Mouse (Mus musculus) heart, embryonic 16.5 days (tissue): ENCODE results near the gene Dusp10. TPM values are rescaled to one million over a fixed set of nuclear protein-coding genes. Genes with fewer than 3 reads are reported as not detected.

Experiments
- ATAC-seq: fragments of 200-750 bp; cut with Nextera tagmentation; replicated peaks from 2 replicates; pipeline ENCODE4 v1.8.0; 2017; ENCODE audit warnings: moderate number of reproducible peaks; ENCODE audit not compliant: insufficient read depth, low FRiP score; ENCODE audit errors: extremely low read depth
- H3K27ac ChIP-seq: fragments of 300-500 bp; sonication (generic); 2 replicates; pipeline ENCODE4 v1.5.1; 2014; ENCODE audit warnings: mild to moderate bottlenecking, low read length, control low read depth, moderate library complexity
- H3K27me3 ChIP-seq: fragments of 300-500 bp; sonication (generic); 2 replicates; pipeline ENCODE4 v1.6.1; 2014; ENCODE audit warnings: low read length, mixed read lengths; ENCODE audit not compliant: control insufficient read depth, insufficient read depth
- H3K36me3 ChIP-seq: fragments of 300-500 bp; sonication (generic); 2 replicates; pipeline ENCODE4 v1.6.1; 2014; ENCODE audit not compliant: control insufficient read depth, insufficient read depth
- H3K4me1 ChIP-seq: fragments of 300-500 bp; sonication (generic); 2 replicates; pipeline ENCODE4 v1.6.1; 2014; ENCODE audit warnings: low read length, mixed read lengths; ENCODE audit not compliant: control insufficient read depth, insufficient read depth
- H3K4me2 ChIP-seq: fragments of 300-500 bp; sonication (generic); 2 replicates; pipeline ENCODE4 v1.6.1; 2014; ENCODE audit warnings: low read depth, mild to moderate bottlenecking, control low read depth, low read length
- H3K4me3 ChIP-seq: fragments of 300-500 bp; sonication (generic); 2 replicates; pipeline ENCODE4 v1.5.1; 2014; ENCODE audit warnings: mild to moderate bottlenecking, control low read depth, low read length
- H3K9ac ChIP-seq: fragments of 300-500 bp; sonication (generic); 2 replicates; pipeline ENCODE4 v1.6.1; 2014; ENCODE audit warnings: low read length, control low read depth
- H3K9me3 ChIP-seq: fragments of 300-500 bp; sonication (generic); replicated peaks from 2 replicates; pipeline ENCODE4 v1.6.1; 2016; ENCODE audit warnings: low read length; ENCODE audit not compliant: control insufficient read depth
- WGBS: fragments of 180-500 bp; shearing (Covaris S2); extraction: QIAGEN DNeasy Blood & Tissue Kit; methylation state at CpG from one replicate; pipeline ENCODE4 v1.1.7; 2014; 5-methylcytosine and 5-hydroxymethylcytosine counted together
- polyA plus RNA-seq: library from polyadenylated mRNA; unstranded; fragments of >200 nt; fragmentation: Nextera tagmentation; extraction: Ambion mirVana; gene quantifications from 2 replicates; pipeline ENCODE4 v1.2.1, GENCODE M21; 2015

Gene Dusp10
- polyA plus RNA-seq, 1 experiment from 2014 or later, result 15.5 TPM

DNA sequence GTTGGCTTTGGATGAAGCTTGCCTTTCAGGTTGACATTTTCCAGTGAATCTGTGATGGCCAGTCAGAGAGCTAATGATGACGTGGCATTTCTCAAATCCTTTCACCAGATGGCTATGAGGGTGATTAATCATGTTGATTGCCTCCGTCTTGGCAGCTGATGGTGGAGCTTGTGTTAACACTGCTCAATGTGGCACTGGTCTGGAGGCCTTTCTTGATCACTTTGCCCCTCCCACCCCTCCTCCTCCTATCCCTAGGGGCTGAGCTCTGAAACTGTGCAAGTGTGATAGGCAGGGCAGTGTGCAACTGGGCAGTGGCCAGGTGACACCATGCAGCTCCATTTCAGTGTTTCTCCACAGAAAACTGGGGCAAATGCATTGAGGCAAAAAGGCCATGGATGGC lies 8.8 kb upstream of the Dusp10 start:
- ATAC-seq, result no peak
- no peak overlapping the region for H3K4me2 ChIP-seq
- no peaks in the 10 kb centered on the region; the same call in 1 of the 2 replicates for H3K4me1 ChIP-seq
- H3K27ac ChIP-seq, result no peak overlapping the region
- H3K4me3 ChIP-seq, result no peak overlapping the region
- no peaks in the 10 kb centered on the region for H3K27me3 ChIP-seq
- no peaks in the 10 kb centered on the region for H3K9me3 ChIP-seq
- H3K36me3 ChIP-seq, result no peaks in the 10 kb centered on the region
- 58% methylated on average over 2 of the region's 2 CpGs for WGBS
- no peak overlapping the region for H3K9ac ChIP-seq

DNA sequence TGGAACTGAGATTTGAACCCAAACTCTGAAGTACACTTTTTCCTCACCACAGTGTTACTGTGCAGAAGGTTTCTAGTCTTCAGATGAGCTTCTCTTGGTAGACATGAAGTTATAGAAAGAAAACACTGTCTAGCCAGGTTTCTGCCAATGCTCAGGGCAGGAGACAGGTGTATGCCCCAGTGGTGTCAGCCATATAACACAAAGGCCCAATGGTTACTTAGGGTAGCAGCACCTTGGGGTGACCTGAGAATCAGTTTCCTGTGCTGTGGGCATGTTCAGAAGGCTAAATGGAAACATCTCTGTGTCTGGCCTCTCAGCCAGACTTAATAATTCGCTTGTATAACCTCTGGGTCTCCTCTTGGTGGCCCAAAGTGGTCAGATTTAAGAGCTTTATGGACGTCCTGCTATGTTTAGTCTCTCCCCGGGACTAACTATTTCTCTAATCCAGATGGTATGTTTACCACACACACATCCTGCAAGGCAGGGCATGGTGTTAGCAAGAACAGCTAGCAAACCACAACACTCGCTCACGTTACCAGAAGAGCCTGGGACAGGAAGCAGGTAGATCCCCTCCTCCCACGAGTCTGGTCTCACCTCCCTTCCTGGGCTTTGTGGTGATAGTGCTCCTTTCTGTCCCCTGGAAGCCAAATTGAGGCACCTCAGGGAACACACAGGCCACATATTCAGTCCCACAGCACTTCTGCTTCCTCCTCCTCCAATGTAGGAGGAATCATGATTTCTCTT lies 7.6 kb upstream of the Dusp10 start:
- no peak overlapping the region for H3K4me3 ChIP-seq
- WGBS, result 64% methylated on average over 6 of the region's 6 CpGs
- H3K36me3 ChIP-seq, result no peaks in the 10 kb centered on the region
- no peak overlapping the region for H3K27ac ChIP-seq
- H3K4me2 ChIP-seq, result no peak overlapping the region
- no peaks in the 10 kb centered on the region for H3K9me3 ChIP-seq
- peak; percentile 76 for ATAC-seq
- no peaks in the 10 kb centered on the region; the same call in 1 of the 2 replicates for H3K4me1 ChIP-seq
- no peak overlapping the region for H3K9ac ChIP-seq
- no peaks in the 10 kb centered on the region for H3K27me3 ChIP-seq

DNA sequence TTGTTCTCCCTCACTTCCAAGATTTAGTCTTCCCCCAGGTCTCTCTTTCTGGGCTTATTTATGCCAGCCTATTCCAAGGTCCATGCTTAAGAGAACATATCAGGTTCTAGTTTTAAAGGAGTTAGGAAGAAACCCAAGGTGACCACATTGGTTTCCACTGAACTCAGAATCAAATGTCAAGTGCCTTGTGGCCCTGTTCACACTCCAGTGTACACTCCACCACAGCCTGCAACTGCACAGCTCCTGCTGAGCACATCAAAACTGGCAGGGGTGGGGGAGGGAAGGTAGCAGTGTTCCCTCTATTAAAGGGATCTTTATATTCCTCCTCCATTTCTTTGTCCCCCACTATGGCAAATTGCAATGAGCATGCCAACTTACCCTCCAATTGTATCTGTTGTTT lies 7.0 kb upstream of the Dusp10 start:
- Histone ChIP-seq H3K27ac (no peak overlapping the region), H3K4me3 (no peak overlapping the region), H3K9me3 (no peaks in the 10 kb centered on the region), H3K4me1 (no peaks in the 10 kb centered on the region; the same call in 1 of the 2 replicates), H3K27me3 (no peaks in the 10 kb centered on the region), H3K9ac (no peak overlapping the region), H3K36me3 (no peaks in the 10 kb centered on the region), H3K4me2 (no peak overlapping the region)
- ATAC-seq, result peak; percentile 43

DNA sequence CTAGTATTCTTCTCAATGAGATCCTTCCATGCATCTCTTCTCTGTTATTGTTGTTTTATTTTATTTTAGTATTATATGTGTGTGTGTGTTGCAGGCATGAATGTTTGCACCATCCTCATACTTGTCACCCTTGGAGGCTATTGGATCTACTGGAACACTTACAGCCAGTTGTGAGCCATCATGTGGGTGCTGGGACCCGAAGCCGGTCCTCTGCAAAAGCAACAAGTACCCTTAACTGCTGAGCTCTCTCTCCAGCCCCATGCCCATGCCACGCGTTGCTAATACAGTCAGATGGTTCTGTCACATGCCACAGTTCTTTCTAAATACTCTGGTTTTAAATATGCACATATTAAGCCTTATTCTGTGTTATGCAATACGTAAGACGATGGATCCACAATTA lies 1.8 kb upstream of the Dusp10 start:
- no peak for ATAC-seq
- no peak overlapping the region for H3K4me3 ChIP-seq

GRCm38 (mm10) chr1:184014091-184014490 lies 989 bp downstream of the Dusp10 start:
- Histone ChIP-seq H3K36me3 (no peaks in the 10 kb centered on the region), H3K4me1 (no peaks in the 10 kb centered on the region), H3K27me3 (no peaks in the 10 kb centered on the region), H3K4me3 (no peak overlapping the region), H3K27ac (no peak overlapping the region), H3K9ac (no peak overlapping the region), H3K4me2 (no peak overlapping the region), H3K9me3 (no peaks in the 10 kb centered on the region)
- no peak; the same call in 1 of the 2 replicates for ATAC-seq
- WGBS, result 76% methylated on average over 3 of the region's 3 CpGs

More for the DNA sequence above, 1.8 kb upstream of the Dusp10 start:
- Histone ChIP-seq H3K9ac (no peak overlapping the region), H3K27me3 (no peaks in the 10 kb centered on the region), H3K27ac (no peak overlapping the region), H3K36me3 (no peaks in the 10 kb centered on the region), H3K4me2 (no peak overlapping the region), H3K9me3 (no peaks in the 10 kb centered on the region), H3K4me1 (no peaks in the 10 kb centered on the region; the same call in 1 of the 2 replicates)
- WGBS, result 95% methylated on average over 6 of the region's 6 CpGs

- Histone ChIP-seq H3K4me1 (no peaks in the 10 kb centered on the region), H3K36me3 (no peaks in the 10 kb centered on the region), H3K9ac (no peak overlapping the region), H3K9me3 (no peaks in the 10 kb centered on the region), H3K4me3 (no peak overlapping the region), H3K4me2 (no peak overlapping the region), H3K27me3 (no peaks in the 10 kb centered on the region), H3K27ac (peak overlapping the region; percentile 1; the same call in 1 of the 2 replicates)
- no peak for ATAC-seq
- WGBS, result 60% methylated on average over 10 of the region's 10 CpGs
Observed at GRCm38 (mm10) chr1:184015995-184016730, 3.1 kb downstream of the Dusp10 start.

GRCm38 (mm10) chr1:184017606-184018005 lies 4.5 kb downstream of the Dusp10 start:
- Histone ChIP-seq H3K36me3 (no peaks in the 10 kb centered on the region), H3K9me3 (no peaks in the 10 kb centered on the region), H3K27me3 (no peaks in the 10 kb centered on the region), H3K27ac (no peak overlapping the region), H3K4me3 (no peak overlapping the region), H3K4me1 (no peaks in the 10 kb centered on the region), H3K4me2 (no peak overlapping the region), H3K9ac (no peak overlapping the region)
- WGBS, result 77% methylated on average over 2 of the region's 2 CpGs
- ATAC-seq, result no peak

GRCm38 (mm10) chr1:184019042-184019721 lies 6.1 kb downstream of the Dusp10 start:
- H3K36me3 ChIP-seq, result no peaks in the 10 kb centered on the region
- no peak overlapping the region for H3K4me2 ChIP-seq
- H3K4me1 ChIP-seq, result no peaks in the 10 kb centered on the region
- WGBS, result 56% methylated on average over 6 of the region's 6 CpGs
- no peaks in the 10 kb centered on the region for H3K9me3 ChIP-seq
- ATAC-seq, result no peak
- no peak overlapping the region for H3K27ac ChIP-seq
- no peak overlapping the region for H3K4me3 ChIP-seq
- no peak overlapping the region for H3K9ac ChIP-seq
- H3K27me3 ChIP-seq, result no peaks in the 10 kb centered on the region

GRCm38 (mm10) chr1:184019722-184020107 lies 6.6 kb downstream of the Dusp10 start:
- no peaks in the 10 kb centered on the region for H3K36me3 ChIP-seq
- H3K27ac ChIP-seq, result no peak overlapping the region
- no peak overlapping the region for H3K4me2 ChIP-seq
- 9% methylated on average over 6 of the region's 6 CpGs for WGBS
- H3K27me3 ChIP-seq, result no peaks in the 10 kb centered on the region
- ATAC-seq, result peak; percentile 21; the same call in 1 of the 2 replicates
- no peak overlapping the region for H3K9ac ChIP-seq
- H3K9me3 ChIP-seq, result no peaks in the 10 kb centered on the region
- no peaks in the 10 kb centered on the region for H3K4me1 ChIP-seq
- no peak overlapping the region for H3K4me3 ChIP-seq
